Mouse (Mus musculus) layer of hippocampus, postnatal 10 days (tissue): Measurements from ENCODE around the gene Gm7257. TPM values are rescaled to one million over a fixed set of nuclear protein-coding genes. Genes with fewer than 3 reads are reported as not detected.

Experiments
- DNase-seq, 2 experiments: peaks; one replicate each; pipeline ENCODE4 v3.0.0; 2021; ENCODE audit warnings: low spot score in 2 of 2
- long read RNA-seq: library from polyadenylated mRNA; stranded (forward); transcript quantifications from one replicate; pipeline ENCODE4 v2.0.0, GENCODE M21; 2023
- total RNA-seq, 2 experiments: library from RNA; stranded (reverse); gene quantifications; 2 replicates each; pipeline ENCODE4 v1.2.3; 2021

Gene Gm7257
- total RNA-seq: not detected
- long read RNA-seq: 0 reads

DNA sequence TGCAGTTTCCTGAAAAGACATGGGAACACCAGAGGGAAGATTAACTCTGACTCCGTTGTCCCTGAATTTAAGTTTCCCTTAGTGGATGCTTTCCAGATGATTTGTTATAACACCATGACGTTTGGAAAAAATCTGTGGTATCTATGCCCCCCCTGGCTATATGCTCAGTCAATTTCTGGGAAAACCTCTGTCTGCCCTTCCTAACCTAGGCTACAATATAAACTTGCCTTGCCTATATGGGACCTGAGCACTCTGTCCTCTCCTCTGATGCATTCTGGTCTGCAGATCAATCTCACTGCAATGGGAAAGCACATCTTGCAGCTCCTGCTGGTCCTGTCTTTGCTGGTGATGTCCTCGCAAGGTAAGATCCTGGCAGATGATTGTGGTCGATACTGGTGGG lies at the start of gene Gm7257:
Gene Gm7257, plus strand, starts transcription at position 301 of the 400 bp plus-strand sequence.
- DNase-seq: no peak

DNA sequence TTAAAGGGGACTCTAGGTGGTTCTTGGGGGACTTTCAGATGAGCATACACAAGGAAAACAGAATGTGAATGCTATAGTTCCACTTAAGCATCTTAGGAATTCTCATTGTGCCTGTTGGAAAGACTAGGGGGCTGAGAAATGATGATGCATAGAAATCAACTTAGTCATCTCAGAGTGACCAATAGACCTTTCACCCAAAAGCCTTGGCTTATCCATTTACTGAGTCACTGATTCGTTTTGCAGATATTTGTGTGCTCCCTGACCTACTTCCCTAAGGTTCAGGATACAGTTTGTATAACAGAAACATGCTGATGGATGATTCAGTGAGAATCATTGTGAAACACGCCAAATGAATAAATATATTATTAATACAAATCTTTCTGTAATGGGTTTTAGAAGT lies 28.7 kb upstream of the Gm7257 start:
- DNase-seq: no peak

DNA sequence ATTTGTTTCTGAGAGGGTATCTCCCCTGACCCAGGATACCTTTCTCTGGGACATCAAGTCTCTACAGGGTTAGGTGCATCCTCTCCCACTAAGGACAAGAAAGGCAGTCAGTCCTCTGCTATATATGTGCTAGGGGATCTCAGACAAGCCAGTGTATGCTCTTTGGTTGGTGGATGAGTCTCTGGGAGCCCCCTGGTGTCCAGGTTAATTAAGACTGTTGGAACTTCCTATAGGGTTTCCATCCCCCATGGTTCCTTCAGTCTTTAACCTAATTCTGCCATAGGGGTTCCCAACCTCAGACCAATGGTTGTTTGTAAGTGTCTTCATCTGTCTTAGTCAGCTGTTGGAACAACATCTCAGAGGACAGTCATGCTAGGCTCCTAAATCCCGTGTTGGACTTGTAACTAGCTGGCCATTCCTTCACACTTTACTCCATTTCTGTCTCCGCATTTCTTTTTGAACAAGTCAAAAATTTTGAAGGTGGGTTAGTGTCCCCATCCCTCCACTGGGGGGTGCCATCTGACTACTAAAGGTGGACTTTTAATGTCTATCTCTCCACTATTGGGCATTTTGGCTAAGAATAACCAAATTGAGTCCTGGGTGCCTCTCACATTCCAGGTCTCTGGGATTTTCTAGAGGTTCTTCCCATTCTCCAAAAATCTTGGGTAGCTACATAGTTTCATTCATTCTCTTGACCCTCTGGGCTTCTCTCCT lies 3.5 kb downstream of the Gm7257 start:
- DNase-seq: no peak

DNA sequence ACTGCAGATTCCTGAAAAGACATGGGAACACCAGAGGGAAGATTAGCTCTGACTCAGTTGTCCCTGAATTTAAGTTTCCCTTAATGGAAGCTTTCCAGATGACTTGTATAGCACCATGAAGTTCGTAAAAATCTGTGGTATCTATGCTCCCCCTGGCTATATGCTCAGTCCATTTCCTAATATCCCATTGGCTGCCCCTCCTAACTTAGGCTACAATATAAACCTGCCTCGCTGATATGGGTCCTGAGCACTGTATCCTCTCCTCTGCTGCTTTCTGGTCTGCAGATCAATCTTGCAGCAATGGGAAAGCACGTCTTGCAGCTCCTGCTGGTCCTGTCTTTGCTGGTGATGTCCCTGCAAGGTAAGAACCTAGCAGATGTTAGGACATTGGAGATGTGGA lies 43.7 kb downstream of the Gm7257 start, which contains the start of gene Gm9513:
Gene Gm9513, plus strand, starts transcription at position 301 of the 400 bp plus-strand sequence.
- DNase-seq: no peak

Other genes with a start within 250 kb of the Gm7257 start
- gene Gm9513, start 43.8 kb downstream of the Gm7257 start, total RNA-seq: not detected
- not detected for gene Gm5615, start 110.1 kb downstream of the Gm7257 start, total RNA-seq
- gene Gm17689, start 150.8 kb downstream of the Gm7257 start, total RNA-seq: not detected
- gene A630095E13Rik, start 211.5 kb downstream of the Gm7257 start, total RNA-seq: not detected